Mouse (Mus musculus) layer of hippocampus, adult 9-11 months (tissue): Measurements from ENCODE around the gene Tmem190.

Experiments
- DNase-seq: peaks from one replicate; pipeline ENCODE4 v3.0.0; 2022

The Tmem190 gene

GRCm38 (mm10) chr7:4782759-4783158, at the start of gene Tmem190, which contains the start of gene Il11:
TSS of gene Tmem190 (plus strand) at chr7:4782937.
TSS of gene Il11 (minus strand) at chr7:4782859.
- no peak for DNase-seq

GRCm38 (mm10) chr7:4732968-4733392, 49.8 kb upstream of the Tmem190 start:
- DNase-seq = no peak

GRCm38 (mm10) chr7:4739041-4739543, 43.6 kb upstream of the Tmem190 start:
- no peak for DNase-seq

- peak; percentile 100 for DNase-seq
These were observed 43.0 kb upstream of the Tmem190 start, which contains the start of gene Kmt5c for GRCm38 (mm10) chr7:4739544-4740275. TSS of gene Kmt5c (plus strand) at chr7:4740115.

GRCm38 (mm10) chr7:4740309-4740727, 42.4 kb upstream of the Tmem190 start:
- DNase-seq = no peak

- DNase-seq = peak; percentile 31
These were observed 41.6 kb upstream of the Tmem190 start for GRCm38 (mm10) chr7:4741151-4741550.

- no peak for DNase-seq
These were observed 40.9 kb upstream of the Tmem190 start for GRCm38 (mm10) chr7:4741672-4742481.

- no peak for DNase-seq
These were observed 40.3 kb upstream of the Tmem190 start for GRCm38 (mm10) chr7:4742482-4742819.

- DNase-seq = no peak
These were observed 39.4 kb upstream of the Tmem190 start for GRCm38 (mm10) chr7:4743354-4743753.

- DNase-seq = no peak
These were observed 37.9 kb upstream of the Tmem190 start for GRCm38 (mm10) chr7:4744886-4745285.

- no peak for DNase-seq
These were observed 36.3 kb upstream of the Tmem190 start for GRCm38 (mm10) chr7:4746326-4746980.

GRCm38 (mm10) chr7:4747156-4747899, 35.4 kb upstream of the Tmem190 start:
- DNase-seq = no peak

- DNase-seq = no peak
These were observed 34.4 kb upstream of the Tmem190 start for GRCm38 (mm10) chr7:4748321-4748720.

GRCm38 (mm10) chr7:4749169-4749568, 33.6 kb upstream of the Tmem190 start:
- no peak for DNase-seq

GRCm38 (mm10) chr7:4751971-4752820, 30.5 kb upstream of the Tmem190 start:
- DNase-seq = no peak

GRCm38 (mm10) chr7:4752821-4753570, 29.7 kb upstream of the Tmem190 start, which contains the start of gene Cox6b2:
TSS of gene Cox6b2 (minus strand) at chr7:4753094.
- peak; percentile 71 for DNase-seq

GRCm38 (mm10) chr7:4759670-4760069, 23.1 kb upstream of the Tmem190 start:
- no peak for DNase-seq

- peak; percentile 39 for DNase-seq
These were observed 17.6 kb upstream of the Tmem190 start for GRCm38 (mm10) chr7:4764946-4765710.

- no peak for DNase-seq
These were observed 11.5 kb upstream of the Tmem190 start, which contains the start of gene Fam71e2 for GRCm38 (mm10) chr7:4771202-4771601. TSS of gene Fam71e2 (minus strand) at chr7:4771302.

- DNase-seq = no peak
These were observed 6.6 kb upstream of the Tmem190 start for GRCm38 (mm10) chr7:4776131-4776530.
